Mouse (Mus musculus): ENCODE measurements around the gene Aunip.
"Not testable (repeated sequence)": the region's sequence is repeated elsewhere in the genome, so short reads cannot be mapped to it uniquely, and the experiment has no call there.

Aunip gene

GRCm38 (mm10) chr4:134484231-134484630, 26.6 kb upstream of the Aunip start:
- ATAC-seq (ENCODE audit: insufficient number of reproducible peaks, low FRiP score, low TSS enrichment) = no peak

DNA sequence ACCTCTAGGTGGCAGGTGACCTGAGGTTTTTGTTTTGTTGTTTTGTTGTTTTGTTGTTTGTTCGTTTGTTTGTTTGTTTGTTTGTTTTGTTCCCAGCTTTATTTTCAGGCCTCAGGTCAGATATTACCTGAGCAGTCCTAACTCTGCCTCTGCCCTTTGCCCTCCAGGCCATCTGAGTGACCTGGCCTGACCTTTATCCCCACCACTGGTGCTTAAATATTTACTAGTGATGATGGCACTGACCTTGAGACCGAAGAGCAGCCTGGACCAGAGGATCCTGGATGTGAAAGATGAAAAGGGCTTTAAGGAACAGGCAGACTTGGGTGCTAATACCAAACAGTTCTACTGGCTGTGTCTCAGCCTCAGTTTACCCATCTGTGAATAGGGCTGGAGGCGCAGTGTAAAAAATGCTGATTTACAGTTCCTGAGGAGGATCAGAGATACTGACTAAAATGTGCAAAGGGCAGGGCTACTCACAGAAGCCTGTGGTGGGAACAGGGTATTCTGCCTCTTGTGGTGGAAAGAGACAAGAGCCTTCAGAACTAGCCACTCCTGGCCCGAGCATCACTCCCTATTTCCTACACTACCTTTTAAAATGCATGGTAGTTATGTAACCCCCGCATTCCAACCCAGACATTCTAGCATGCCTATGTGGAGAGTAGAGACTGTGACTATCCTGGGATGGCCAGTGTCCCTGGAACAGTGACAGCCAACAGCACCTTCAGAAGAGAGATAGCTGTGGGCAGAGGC, 25.5 kb upstream of the Aunip start:
- ATAC-seq (ENCODE audit: insufficient number of reproducible peaks, low FRiP score, low TSS enrichment) = no peak

DNA sequence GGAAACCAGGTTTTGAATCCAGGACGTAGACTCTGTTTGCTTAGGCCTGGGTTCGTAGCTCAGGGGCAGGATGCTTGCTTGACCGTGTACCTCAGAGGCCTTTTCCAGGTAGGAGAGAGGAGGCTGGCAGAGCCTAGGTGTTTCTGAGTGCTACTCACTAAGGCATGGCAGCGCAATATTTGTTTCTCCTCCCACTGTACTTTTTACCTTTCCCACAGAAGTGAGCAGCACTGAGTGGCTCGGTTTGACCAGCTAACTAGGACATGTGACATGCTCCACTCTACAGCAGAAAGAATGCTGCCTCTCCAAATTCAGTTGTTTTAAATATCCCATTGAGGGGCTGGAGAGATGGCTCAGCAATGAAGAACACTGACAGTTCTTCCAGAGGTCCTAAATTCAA, 22.6 kb upstream of the Aunip start:
- ATAC-seq (ENCODE audit: insufficient number of reproducible peaks, low FRiP score, low TSS enrichment) = no peak

DNA sequence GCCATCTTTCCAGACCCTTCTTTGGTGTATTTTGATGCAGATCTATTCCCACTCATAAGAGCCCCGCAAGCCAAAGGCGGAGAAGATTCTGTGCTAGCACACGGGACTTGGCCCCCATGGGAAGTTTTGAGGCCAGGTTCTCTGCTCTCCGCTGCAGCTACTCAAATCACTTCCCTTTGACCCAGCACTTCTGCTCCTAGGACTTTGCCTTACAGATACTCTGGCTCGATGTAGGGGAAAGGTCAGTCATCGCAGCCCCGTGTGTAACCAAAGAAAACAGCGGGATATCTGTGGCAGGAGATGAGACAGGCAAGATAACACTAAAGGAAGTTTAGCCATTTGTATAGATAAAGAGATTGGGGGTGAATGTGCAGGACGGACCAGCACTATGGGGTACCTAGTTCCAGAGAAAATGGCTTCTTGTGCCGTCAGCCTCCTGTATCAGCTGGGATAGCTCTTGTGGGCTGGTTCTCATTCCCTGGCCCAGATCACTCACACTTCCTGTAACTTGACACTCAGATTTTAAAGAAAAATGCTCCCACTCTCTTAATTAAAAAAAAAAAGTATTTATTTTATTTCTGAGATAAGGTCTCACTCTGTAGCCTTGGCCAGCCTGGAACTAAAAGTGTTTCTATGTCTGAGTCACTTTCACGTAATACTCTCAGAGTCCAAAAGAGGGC, 20.7 kb upstream of the Aunip start:
- no peak for ATAC-seq (ENCODE audit: insufficient number of reproducible peaks, low FRiP score, low TSS enrichment)

DNA sequence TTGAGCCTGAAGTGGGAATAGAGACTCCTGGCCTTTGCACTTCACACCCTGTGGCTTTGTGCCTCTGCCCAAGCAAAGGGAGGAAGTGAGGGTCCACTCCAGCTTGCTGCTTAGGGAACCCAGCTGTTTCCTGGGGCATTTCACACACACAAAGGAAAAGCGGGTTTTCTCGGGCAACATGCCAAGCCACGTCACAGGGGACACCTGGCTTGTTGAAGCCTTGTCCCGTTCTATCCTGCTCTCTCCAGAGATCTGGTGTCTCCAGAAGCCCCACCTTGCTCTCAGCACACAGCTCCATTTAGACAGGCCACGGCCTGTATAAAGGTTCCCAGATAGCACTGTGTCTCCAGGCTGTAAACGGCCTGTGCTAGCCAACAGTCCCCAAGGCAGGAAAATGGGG, 19.1 kb upstream of the Aunip start:
- ATAC-seq (ENCODE audit: insufficient number of reproducible peaks, low FRiP score, low TSS enrichment) = no peak

- ATAC-seq (ENCODE audit: insufficient number of reproducible peaks, low FRiP score, low TSS enrichment) = not testable (repeated sequence)
Measured at GRCm38 (mm10) chr4:134494161-134494560, 16.6 kb upstream of the Aunip start.

DNA sequence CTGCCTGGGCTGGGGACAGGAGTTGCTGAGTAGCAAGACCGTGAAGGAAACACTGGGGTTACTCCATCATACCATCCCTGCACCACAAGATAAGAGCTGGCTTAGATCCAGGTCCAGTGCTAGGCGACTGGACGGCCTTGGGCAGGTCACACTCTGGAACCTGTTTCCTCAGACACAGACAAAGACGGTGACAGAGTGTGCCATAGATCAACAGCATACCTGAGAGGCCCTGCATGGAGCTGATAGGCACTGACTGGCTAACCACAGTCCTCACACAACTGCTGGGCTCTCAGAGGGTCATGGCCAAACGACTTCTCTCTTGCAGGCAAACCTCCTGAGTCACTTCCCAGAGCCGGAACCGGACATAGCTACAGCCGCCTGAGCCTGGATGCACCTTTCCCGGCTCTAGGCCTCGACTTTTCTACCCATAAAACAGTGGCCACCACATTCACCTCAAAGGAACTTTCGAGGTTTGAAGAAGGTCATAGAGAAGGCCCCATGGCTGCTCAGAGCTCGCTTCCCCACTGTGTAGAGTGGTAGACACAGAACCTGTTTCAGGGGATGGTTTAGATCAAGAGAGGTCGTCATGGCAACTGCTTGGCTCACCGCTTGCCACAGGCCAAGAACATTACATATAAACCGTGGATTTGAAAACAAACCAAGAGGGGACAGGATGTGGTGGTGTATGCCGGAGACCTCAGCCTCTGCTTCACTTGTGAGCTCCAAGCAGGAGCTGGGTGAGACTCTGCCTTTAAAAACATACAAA, 15.8 kb upstream of the Aunip start:
- no peak for ATAC-seq (ENCODE audit: insufficient number of reproducible peaks, low FRiP score, low TSS enrichment)

GRCm38 (mm10) chr4:134495546-134495923, 15.3 kb upstream of the Aunip start:
- ATAC-seq (ENCODE audit: insufficient number of reproducible peaks, low FRiP score, low TSS enrichment) = no peak

- peak; percentile 77 for ATAC-seq (ENCODE audit: insufficient number of reproducible peaks, low FRiP score, low TSS enrichment)
Measured at GRCm38 (mm10) chr4:134496595-134497210, 14.1 kb upstream of the Aunip start, which contains the start of gene Paqr7. TSS of gene Paqr7 (plus strand) at chr4:134496697.

GRCm38 (mm10) chr4:134497223-134497622, 13.6 kb upstream of the Aunip start:
- peak; percentile 38; the same call in 1 of the 2 replicates for ATAC-seq (ENCODE audit: insufficient number of reproducible peaks, low FRiP score, low TSS enrichment)

DNA sequence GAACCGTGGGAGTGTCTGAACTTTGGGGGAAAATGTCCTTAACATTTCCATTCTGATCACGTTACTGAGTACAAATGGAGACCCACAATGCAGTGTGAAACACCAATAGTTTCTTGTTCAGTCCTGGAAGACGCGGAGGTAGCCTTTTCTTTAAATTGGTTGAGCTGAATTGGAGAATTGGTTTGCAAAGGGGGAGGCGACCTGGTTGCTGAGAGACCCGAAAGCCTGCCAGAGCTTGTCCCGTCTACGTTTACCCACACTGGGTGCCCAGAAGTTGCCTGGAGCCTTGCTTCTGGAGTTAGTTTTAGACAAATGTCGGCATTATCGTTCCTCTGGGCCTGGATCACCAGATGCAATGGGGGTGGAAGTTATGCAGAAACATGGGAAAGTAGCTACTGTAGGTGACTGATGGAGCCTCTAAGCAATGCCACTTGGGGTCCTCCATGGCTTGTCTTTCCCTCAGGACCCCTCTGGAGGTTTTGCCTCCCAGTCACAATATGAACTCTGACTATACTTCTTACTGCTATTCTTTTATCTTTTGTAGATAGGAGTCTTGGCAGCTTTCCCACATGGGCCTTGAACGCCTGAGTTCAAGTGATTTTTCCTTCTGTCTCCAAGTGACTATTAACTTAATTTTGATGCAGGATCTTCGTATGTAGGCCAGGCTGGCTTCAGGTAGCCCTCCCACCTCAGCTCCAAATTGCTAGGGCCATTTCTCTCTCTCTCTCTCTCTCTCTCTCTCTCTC, 12.6 kb upstream of the Aunip start:
- no peak for ATAC-seq (ENCODE audit: insufficient number of reproducible peaks, low FRiP score, low TSS enrichment)

DNA sequence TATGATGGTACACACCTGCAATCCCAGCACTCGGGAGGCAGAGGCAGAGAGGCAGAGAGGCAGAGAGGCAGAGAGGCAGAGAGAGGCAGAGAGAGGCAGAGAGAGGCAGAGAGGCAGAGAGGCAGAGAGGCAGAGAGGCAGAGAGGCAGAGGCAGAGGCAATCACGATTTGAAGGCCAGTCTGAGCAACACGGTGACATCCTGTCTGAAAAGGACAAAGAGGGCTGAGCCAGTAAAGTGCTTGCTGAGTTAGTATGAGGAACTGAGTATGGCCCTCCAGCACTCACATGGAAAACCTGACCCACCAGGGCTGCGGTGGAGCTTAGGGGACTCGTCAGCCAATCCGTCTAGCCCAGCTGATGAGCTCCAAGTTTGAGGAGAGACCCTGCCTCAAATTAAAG, 11.8 kb upstream of the Aunip start:
- ATAC-seq (ENCODE audit: insufficient number of reproducible peaks, low FRiP score, low TSS enrichment) = not testable (repeated sequence)

DNA sequence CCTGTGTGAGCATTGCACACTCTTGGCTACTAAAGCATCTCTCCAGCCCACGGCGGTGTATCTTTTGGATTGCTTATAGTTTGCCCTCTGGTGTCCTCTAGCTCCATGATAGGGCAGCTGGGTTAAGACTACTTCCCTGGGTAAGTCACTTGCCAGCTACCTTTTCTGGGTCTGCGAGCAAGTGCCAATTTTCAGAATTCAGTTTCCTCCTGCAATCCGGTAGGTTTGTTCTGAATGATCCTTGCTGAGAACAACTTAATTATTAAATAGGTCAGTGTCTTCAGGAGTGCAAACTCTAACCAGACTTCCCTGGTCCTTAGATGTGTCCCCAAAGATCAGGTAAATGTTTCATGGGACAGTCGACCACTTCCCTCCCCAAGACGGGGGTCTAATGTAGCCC, 9.7 kb upstream of the Aunip start:
- ATAC-seq (ENCODE audit: insufficient number of reproducible peaks, low FRiP score, low TSS enrichment) = no peak

- ATAC-seq (ENCODE audit: insufficient number of reproducible peaks, low FRiP score, low TSS enrichment) = no peak
Measured at GRCm38 (mm10) chr4:134503686-134504357, 7.0 kb upstream of the Aunip start.

DNA sequence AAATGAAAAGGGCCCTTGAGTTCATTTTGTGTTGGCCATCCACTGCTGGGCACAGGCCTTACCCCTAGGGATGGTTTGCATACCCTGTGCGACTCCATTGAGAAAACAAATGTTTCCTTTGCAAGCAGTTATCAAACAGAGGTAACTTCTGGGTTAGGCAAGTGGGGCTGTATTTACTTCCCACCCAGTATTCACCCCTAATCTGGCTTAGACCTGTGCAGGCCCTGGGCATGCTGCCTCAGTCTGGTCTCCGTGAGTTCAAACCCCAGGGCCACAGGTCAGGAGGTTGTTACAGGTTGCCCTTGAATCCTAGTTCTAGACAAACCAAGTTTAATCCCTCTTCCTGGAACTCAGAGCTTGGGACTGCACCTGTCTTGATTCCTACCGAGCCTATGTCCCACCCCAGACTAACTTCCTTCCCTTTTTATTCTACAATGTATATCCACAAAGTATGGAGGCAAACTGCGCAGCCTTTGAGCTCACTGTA, 5.5 kb upstream of the Aunip start:
- ATAC-seq (ENCODE audit: insufficient number of reproducible peaks, low FRiP score, low TSS enrichment) = no peak

DNA sequence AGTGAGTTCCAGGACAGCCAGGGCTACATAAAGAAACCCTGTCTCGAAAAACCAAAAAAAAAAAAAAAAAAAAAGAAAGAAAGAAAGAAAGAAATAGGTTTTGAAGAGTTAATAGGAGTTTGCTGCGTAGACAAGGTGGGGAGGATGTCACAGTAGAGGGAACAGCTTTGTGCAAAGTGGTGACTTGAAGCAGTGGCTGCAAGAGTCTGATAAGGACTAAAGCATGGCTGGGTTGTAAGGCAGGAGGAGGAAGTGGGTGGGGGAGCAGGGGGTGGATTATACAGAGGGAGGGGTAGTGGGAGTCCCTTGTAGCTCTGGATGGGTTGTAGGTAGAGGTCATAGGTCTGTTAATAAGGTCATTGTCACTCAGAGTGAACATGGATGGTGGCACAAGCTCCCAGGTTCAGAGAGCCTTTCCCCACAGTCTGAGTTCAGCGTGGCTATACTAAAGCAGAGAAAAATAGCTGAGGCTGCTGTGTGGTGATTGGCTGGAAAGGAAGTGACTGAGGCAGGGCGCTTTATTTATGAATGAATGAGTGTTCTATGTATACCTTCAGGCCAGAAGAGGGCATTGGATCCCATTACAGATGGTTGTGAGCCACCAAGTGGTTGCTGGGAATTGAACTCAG, 4.7 kb upstream of the Aunip start:
- ATAC-seq (ENCODE audit: insufficient number of reproducible peaks, low FRiP score, low TSS enrichment) = no peak

- ATAC-seq (ENCODE audit: insufficient number of reproducible peaks, low FRiP score, low TSS enrichment) = no peak
Measured at GRCm38 (mm10) chr4:134506713-134507112, 4.1 kb upstream of the Aunip start.

DNA sequence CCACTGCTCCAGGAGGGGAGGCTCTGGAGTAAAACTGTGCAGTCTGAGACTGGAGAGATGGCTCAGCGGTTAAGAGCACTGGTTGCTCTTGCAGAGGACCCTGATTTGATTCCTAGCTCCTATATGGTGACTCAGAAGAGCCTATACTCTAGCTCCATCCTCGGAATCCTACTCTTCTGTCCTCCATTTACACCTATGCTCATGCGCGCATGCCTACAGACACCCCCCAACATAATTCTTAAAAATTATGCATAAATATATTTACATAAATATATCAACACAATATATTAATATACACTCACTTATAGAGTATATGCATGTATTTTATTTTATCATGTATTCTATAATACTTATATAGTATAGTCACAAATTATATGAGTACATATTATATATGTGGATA, 403 bp upstream of the Aunip start:
- ATAC-seq (ENCODE audit: insufficient number of reproducible peaks, low FRiP score, low TSS enrichment) = no peak

- no peak for ATAC-seq (ENCODE audit: insufficient number of reproducible peaks, low FRiP score, low TSS enrichment)
Measured at GRCm38 (mm10) chr4:134511730-134512129, 931 bp downstream of the Aunip start.
